Mouse (Mus musculus) kidney, adult 11 months (tissue): ENCODE measurements around the gene Polr3c.
"Not testable (repeated sequence)": the region's sequence is repeated elsewhere in the genome, so short reads cannot be mapped to it uniquely, and the experiment has no call there.

Experiments used
- DNase-seq: peaks from one replicate; pipeline ENCODE4 v3.0.0; 2022

The Polr3c gene

GRCm38 (mm10) chr3:96675171-96675570 lies 52.3 kb downstream of the Polr3c start:
- no peak for DNase-seq

GRCm38 (mm10) chr3:96674442-96674841 lies 53.0 kb downstream of the Polr3c start:
- no peak for DNase-seq

GRCm38 (mm10) chr3:96673514-96673913 lies 53.9 kb downstream of the Polr3c start:
- no peak for DNase-seq

GRCm38 (mm10) chr3:96671519-96671918 lies 55.9 kb downstream of the Polr3c start:
- no peak for DNase-seq

GRCm38 (mm10) chr3:96669727-96670468 lies 57.5 kb downstream of the Polr3c start, which contains the start of gene Ankrd35:
Gene Ankrd35, plus strand, starts transcription at chr3:96670131.
- DNase-seq = peak; percentile 86

- DNase-seq = no peak
Measured at GRCm38 (mm10) chr3:96668424-96669067, 58.9 kb downstream of the Polr3c start.

GRCm38 (mm10) chr3:96667316-96667715 lies 60.1 kb downstream of the Polr3c start:
- peak; percentile 14 for DNase-seq

GRCm38 (mm10) chr3:96666916-96667315 lies 60.5 kb downstream of the Polr3c start:
- peak; percentile 66 for DNase-seq

- DNase-seq = not testable (repeated sequence)
Measured at GRCm38 (mm10) chr3:96665732-96666363, 61.6 kb downstream of the Polr3c start.

- DNase-seq = peak; percentile 61
Measured at GRCm38 (mm10) chr3:96663432-96664239, 63.8 kb downstream of the Polr3c start.

GRCm38 (mm10) chr3:96662731-96663316 lies 64.6 kb downstream of the Polr3c start:
- DNase-seq = no peak
